Mouse (Mus musculus): ENCODE results near the gene Gps2.

- TF ChIP-seq POLR2A (IDR thresholded peaks at IDR 0.05; ENCODE audit: borderline replicate concordance, extremely low read depth, insufficient read depth, insufficient read length, poor library complexity, severe bottlenecking) = no peak
- no peak for TF ChIP-seq CTCF (IDR thresholded peaks at IDR 0.05; ENCODE audit: borderline replicate concordance, extremely low read depth, insufficient read depth, insufficient read length)
These were observed 2.0 kb upstream of the Gps2 start for GRCm38 (mm10) chr11:69911701-69912100.
